Mouse (Mus musculus) heart, postnatal 0 days (tissue): ENCODE measurements around the gene Hnrnpf. TPM values are rescaled to one million over a fixed set of nuclear protein-coding genes. Genes with fewer than 3 reads are reported as not detected.

Experiments
- ATAC-seq: fragments of 200-750 bp; cut with Nextera tagmentation; 2 replicates; pipeline ENCODE4 v1.8.0; 2017; ENCODE audit warnings: low read depth, moderate number of reproducible peaks, moderate library complexity; ENCODE audit not compliant: insufficient read depth
- DNase-seq: peaks from one replicate; pipeline ENCODE4 v3.0.0-alpha.2; 2016; ENCODE audit warnings: low spot score
- H3K27ac ChIP-seq: fragments of 300-500 bp; sonication (generic); 2 replicates; pipeline ENCODE4 v1.5.1; 2014; ENCODE audit warnings: low read depth, mild to moderate bottlenecking
- H3K27me3 ChIP-seq: fragments of 300-500 bp; sonication (generic); 2 replicates; pipeline ENCODE4 v1.6.1; 2014; ENCODE audit warnings: low read length, mixed read lengths; ENCODE audit not compliant: control insufficient read depth, insufficient read depth
- H3K36me3 ChIP-seq: fragments of 300-500 bp; sonication (generic); replicated peaks from 2 replicates; pipeline ENCODE4 v1.6.1; 2014; ENCODE audit warnings: low read length, mixed read lengths; ENCODE audit not compliant: control insufficient read depth, insufficient read depth
- H3K4me1 ChIP-seq: fragments of 300-500 bp; sonication (generic); 2 replicates; pipeline ENCODE4 v1.6.1; 2014; ENCODE audit warnings: antibody characterized with exemption; ENCODE audit not compliant: control insufficient read depth, insufficient read depth
- H3K4me2 ChIP-seq: fragments of 300-500 bp; sonication (generic); 2 replicates; pipeline ENCODE4 v1.6.1; 2014; ENCODE audit warnings: low read depth, mild to moderate bottlenecking, low read length, moderate library complexity
- H3K4me3 ChIP-seq: fragments of 300-500 bp; sonication (generic); 2 replicates; pipeline ENCODE4 v1.5.1; 2014; ENCODE audit warnings: low read depth, low read length
- H3K9ac ChIP-seq: fragments of 300-500 bp; sonication (generic); replicated peaks from 2 replicates; pipeline ENCODE4 v1.6.1; 2014; ENCODE audit warnings: low read depth, low read length, mixed read lengths
- H3K9me3 ChIP-seq: fragments of 300-500 bp; sonication (generic); replicated peaks from 2 replicates; pipeline ENCODE4 v1.6.1; 2016; ENCODE audit warnings: low read length; ENCODE audit not compliant: control insufficient read depth
- CTCF ChIP-seq: IDR thresholded peaks from 2 replicates; pipeline ENCODE4 v1.5.1; 2016; ENCODE audit warnings: antibody characterized with exemption, control low read depth, low read depth
- EP300 ChIP-seq: IDR thresholded peaks from 2 replicates; pipeline ENCODE4 v1.6.1; 2016; ENCODE audit warnings: antibody characterized with exemption, low read depth
- WGBS: fragments of 180-500 bp; shearing (Covaris S2); extraction: QIAGEN DNeasy Blood & Tissue Kit; methylation state at CpG from one replicate; pipeline ENCODE4 v1.1.7; 2014; 5-methylcytosine and 5-hydroxymethylcytosine counted together
- polyA plus RNA-seq: library from polyadenylated mRNA; unstranded; fragments of >200 nt; fragmentation: Nextera tagmentation; extraction: Ambion mirVana; gene quantifications from 2 replicates; pipeline ENCODE4 v1.2.1, GENCODE M21; 2015
- total RNA-seq: library from RNA; depleted of rRNA; stranded (reverse); fragments of >200 nt; gene quantifications from 2 replicates; pipeline ENCODE4 v1.2.3, GENCODE M21; 2014; ENCODE audit warnings: low replicate concordance

Hnrnpf gene
- total and polyA plus RNA-seq, 2 experiments from 2014 or later: 234 to 314 TPM

- H3K27ac ChIP-seq: no peak overlapping the region
- H3K9ac ChIP-seq: no peak overlapping the region
- H3K27me3 ChIP-seq: no peaks in the 10 kb centered on the region
- WGBS: 59% methylated on average over 3 of the region's 3 CpGs
- no peaks in the 10 kb centered on the region for H3K9me3 ChIP-seq
- H3K4me3 ChIP-seq: no peak overlapping the region
- 0 out of 2 replicates have a peak, but pooled peaks cover 4% of the 10 kb centered on the region for H3K4me1 ChIP-seq
- no peak overlapping the region for H3K4me2 ChIP-seq
- DNase-seq (no peak), ATAC-seq (no peak)
- H3K36me3 ChIP-seq: no peaks in the 10 kb centered on the region
- TF ChIP-seq EP300: no peak
- no peak for TF ChIP-seq CTCF
Observed at GRCm38 (mm10) chr6:117874621-117875281, 25.4 kb upstream of the Hnrnpf start.

- Histone ChIP-seq H3K4me1 (peaks cover 14% of the 10 kb centered on the region; the same call in 1 of the 2 replicates), H3K9ac (peak overlapping the region; percentile 77), H3K36me3 (no peaks in the 10 kb centered on the region), H3K27ac (peak overlapping the region; percentile 100), H3K4me2 (peak overlapping the region; percentile 71), H3K4me3 (peak overlapping the region; percentile 66), H3K27me3 (no peaks in the 10 kb centered on the region), H3K9me3 (no peaks in the 10 kb centered on the region)
- ATAC-seq (peak; percentile 85), DNase-seq (peak; percentile 96)
- 10% methylated on average over 26 of the region's 26 CpGs for WGBS
- TF ChIP-seq EP300 (peak; percentile 59; the same call in 1 of the 2 replicates), CTCF (no peak)
Observed at GRCm38 (mm10) chr6:117878700-117879407, 21.3 kb upstream of the Hnrnpf start.

- H3K4me1 ChIP-seq: peaks cover 14% of the 10 kb centered on the region; the same call in 1 of the 2 replicates
- peak; percentile 93 for ATAC-seq
- no peaks in the 10 kb centered on the region for H3K9me3 ChIP-seq
- under 1% methylated on average over 67 of the region's 67 CpGs for WGBS
- peak overlapping the region; percentile 71 for H3K4me2 ChIP-seq
- H3K9ac ChIP-seq: peak overlapping the region; percentile 77
- no peaks in the 10 kb centered on the region for H3K27me3 ChIP-seq
- TF ChIP-seq EP300: peak; percentile 66
- TF ChIP-seq CTCF: peak; percentile 100
- peak; percentile 97 for DNase-seq
- H3K36me3 ChIP-seq: no peaks in the 10 kb centered on the region
- H3K27ac ChIP-seq: peak overlapping the region; percentile 100
- peak overlapping the region; percentile 66 for H3K4me3 ChIP-seq
Observed at GRCm38 (mm10) chr6:117879408-117880115, 20.6 kb upstream of the Hnrnpf start.

- TF ChIP-seq EP300 (no peak), CTCF (no peak)
- peaks cover 14% of the 10 kb centered on the region; the same call in 1 of the 2 replicates for H3K4me1 ChIP-seq
- peak overlapping the region; percentile 77 for H3K9ac ChIP-seq
- ATAC-seq (no peak), DNase-seq (peak; percentile 35)
- peak overlapping the region; percentile 66 for H3K4me3 ChIP-seq
- 43% methylated on average over 3 of the region's 3 CpGs for WGBS
- no peaks in the 10 kb centered on the region for H3K36me3 ChIP-seq
- peak overlapping the region; percentile 71 for H3K4me2 ChIP-seq
- H3K27me3 ChIP-seq: no peaks in the 10 kb centered on the region
- H3K27ac ChIP-seq: peak overlapping the region; percentile 100
- H3K9me3 ChIP-seq: no peaks in the 10 kb centered on the region
Observed at GRCm38 (mm10) chr6:117880394-117880838, 19.7 kb upstream of the Hnrnpf start.

GRCm38 (mm10) chr6:117881229-117881628 is 18.9 kb upstream of the Hnrnpf start:
- Histone ChIP-seq H3K4me2 (no peak overlapping the region), H3K27ac (no peak overlapping the region), H3K9ac (no peak overlapping the region), H3K4me1 (peaks cover 14% of the 10 kb centered on the region; the same call in 1 of the 2 replicates), H3K9me3 (no peaks in the 10 kb centered on the region), H3K4me3 (no peak overlapping the region), H3K27me3 (no peaks in the 10 kb centered on the region), H3K36me3 (no peaks in the 10 kb centered on the region)
- WGBS: 74% methylated on average over 7 of the region's 7 CpGs
- ATAC-seq (no peak), DNase-seq (no peak)
- TF ChIP-seq EP300: no peak
- no peak for TF ChIP-seq CTCF
